16 mouse cellular contexts compared by ENCODE assay signal in genomic region chr11:89105823-89106222, GRCm38 (mm10). TPM values are rescaled to one million over a fixed set of nuclear protein-coding genes. Genes with fewer than 3 reads are reported as not detected.
DNase-seq lines count a peak whose midpoint lies in the region; ATAC-seq and TF ChIP-seq lines count a peak whose summit lies in the region.
"Had no signal": no experiment of that assay in that cellular context is flagged by ENCODE, and none has a peak within 500 bp of the region (broad histone marks: within the 10 kb centered on the region; RNA-seq: fewer than 3 reads in every experiment).

No protein-coding gene starts in this region.

- no peaks in the 10 kb centered on the region for H3K9me3 ChIP-seq in lung, postnatal 0 days (ENCODE audit: low read length)
- no peaks in the 10 kb centered on the region for H3K9me3 ChIP-seq in E14TG2a.4 (ENCODE audit: low read length)
- H3K9me3 ChIP-seq: embryonic facial prominence, embryonic 15.5 days; liver, embryonic 15.5 days had no signal

- H3K27ac ChIP-seq in lung, postnatal 0 days (ENCODE audit: low read length), result no peak overlapping the region
- no peak overlapping the region for H3K27ac ChIP-seq in gastrocnemius, adult 2 months
- H3K27ac ChIP-seq: embryonic facial prominence, embryonic 15.5 days; liver, embryonic 15.5 days had no signal

- no peak for ATAC-seq in lung, postnatal 0 days
- ATAC-seq: forebrain, postnatal 0 days had no signal

- intact Hi-C loops in gastrocnemius, adult 2 months (cut with DNase I), result no loop called here

- TF ChIP-seq EP300 in lung, postnatal 0 days (IDR thresholded peaks at IDR 0.05), result no peak

- no peak overlapping the region for H3K4me2 ChIP-seq in lung, postnatal 0 days (replicated peaks; ENCODE audit: low read depth, low read length)
- H3K4me2 ChIP-seq: embryonic facial prominence, embryonic 15.5 days; liver, embryonic 15.5 days had no signal

- H3K4me1 ChIP-seq in lung, postnatal 0 days (ENCODE audit: insufficient read depth, low read depth, low read length), result no peaks in the 10 kb centered on the region
- peaks cover 72% of the 10 kb centered on the region for H3K4me1 ChIP-seq in E14TG2a.4 (replicated peaks; ENCODE audit: low read depth, low read length)
- H3K4me1 ChIP-seq: liver, embryonic 15.5 days had no signal

- DNase-seq in lung, postnatal 0 days (ENCODE audit: low spot score), result no peak
- DNase-seq in lung, postnatal 25 days (ENCODE audit: low spot score), result no peak
- peak; percentile 28 for DNase-seq in T-cell, adult 2 months (ENCODE audit: low spot score)
- peak; percentile 34 to 71 for DNase-seq in natural killer cell, adult 2 months (ENCODE audit: low spot score in 2 of 2)
- DNase-seq in gastrocnemius, adult 2 months, result no peak
- no peak for DNase-seq in gastrocnemius, postnatal 10 days
- DNase-seq in left cerebral cortex, adult 8-10 months (ENCODE audit: low spot score in 2 of 2), result no peak
- DNase-seq: cerebellum, postnatal 25 days; forebrain, postnatal 0 days; kidney, adult 9 months had no signal

- TF ChIP-seq CTCF in lung, postnatal 0 days (IDR thresholded peaks at IDR 0.05), result peak; percentile 22; the same call in 1 of the 2 replicates
- peak; percentile 75 for TF ChIP-seq CTCF in E14TG2a.4 (conservative IDR thresholded peaks at IDR 0.05; ENCODE audit: low read length)
- TF ChIP-seq CTCF in gastrocnemius, adult 2 months (IDR thresholded peaks at IDR 0.05), result no peak

- H3K27me3 ChIP-seq in lung, postnatal 0 days (replicated peaks; ENCODE audit: insufficient read depth, low read length), result no peaks in the 10 kb centered on the region
- H3K27me3 ChIP-seq in E14TG2a.4 (ENCODE audit: insufficient read depth, low read length), result peaks cover 8% of the 10 kb centered on the region
- H3K27me3 ChIP-seq: embryonic facial prominence, embryonic 15.5 days; liver, embryonic 15.5 days had no signal

- 80% methylated on average over 11 of the region's 11 CpGs for WGBS in lung, postnatal 0 days

- no peak overlapping the region for H3K9ac ChIP-seq in lung, postnatal 0 days (replicated peaks; ENCODE audit: low read depth)
- H3K9ac ChIP-seq: embryonic facial prominence, embryonic 15.5 days; forebrain, postnatal 0 days; liver, embryonic 15.5 days had no signal

- no peaks in the 10 kb centered on the region for H3K36me3 ChIP-seq in lung, postnatal 0 days (ENCODE audit: insufficient read depth, low read length)
- H3K36me3 ChIP-seq in E14TG2a.4 (ENCODE audit: insufficient read depth, low read length), result no peaks in the 10 kb centered on the region
- H3K36me3 ChIP-seq: embryonic facial prominence, embryonic 15.5 days; liver, embryonic 15.5 days had no signal

- no peak overlapping the region for H3K4me3 ChIP-seq in lung, postnatal 0 days (ENCODE audit: low read depth, low read length)
- H3K4me3 ChIP-seq in E14TG2a.4 (replicated peaks; ENCODE audit: low read length), result no peak overlapping the region
- no peak overlapping the region for H3K4me3 ChIP-seq in gastrocnemius, adult 2 months
- H3K4me3 ChIP-seq: embryonic facial prominence, embryonic 15.5 days; liver, embryonic 15.5 days had no signal

RNA-seq across cellular contexts. Expression of gene Gm525, which starts 32.2 kb away (rescaled TPM):
- 0.25 and 0.27 TPM in 2 replicates for polyA plus RNA-seq in lung, postnatal 0 days (2015; fragmentation: Nextera tagmentation; extraction: Ambion mirVana)
- total RNA-seq in gastrocnemius, adult 2 months (2021), result not detected
- total RNA-seq in gastrocnemius, postnatal 10 days (2021), result not detected
- total RNA-seq in left cerebral cortex, adult 8-10 months (2022), result not detected
- total RNA-seq: forebrain, postnatal 0 days; hematopoietic stem cell, adult 5-6 weeks; left cerebral cortex, adult 18-20 months; monocyte, adult 5-6 weeks had no signal
- polyA plus RNA-seq: liver, embryonic 15.5 days had no signal

RNA-seq across cellular contexts. Expression of gene Dgke, which starts 39.2 kb away (rescaled TPM):
- polyA plus RNA-seq in lung, postnatal 0 days (2015; fragmentation: Nextera tagmentation; extraction: Ambion mirVana), result 3.4 and 3.6 TPM in 2 replicates
- total RNA-seq in gastrocnemius, adult 2 months (2021), result 1 to 10 TPM; 3.4 to 3.7 TPM
- 1 to 10 TPM; 4.5 to 5.4 TPM for total RNA-seq in gastrocnemius, postnatal 10 days (2021)
- total RNA-seq in left cerebral cortex, adult 8-10 months (2022), result 10 to 100 TPM; 50.3 to 60.2 (median 53.3) TPM

Comparison
In these comparisons a context has a peak if more than half of its experiments do, and no peak if none do; other contexts are left out.
1. DNase-seq: peak in T-cell, adult 2 months (single experiment) and natural killer cell, adult 2 months (2 of 2); none in lung, postnatal 0 days (single experiment), lung, postnatal 25 days (single experiment), gastrocnemius, adult 2 months (single experiment), gastrocnemius, postnatal 10 days (single experiment) and left cerebral cortex, adult 8-10 months (0 of 2).
2. RNA of gene Dgke, which starts 39.2 kb away (total RNA-seq): 50.3 to 60.2 TPM in left cerebral cortex, adult 8-10 months; 4.5 to 5.4 TPM in gastrocnemius, postnatal 10 days and 3.4 to 3.7 TPM in gastrocnemius, adult 2 months; every median in the first group is over 4 times any median in the second.